Mouse (Mus musculus): Measurements from ENCODE around the gene Gm6902. TPM values are rescaled to one million over a fixed set of nuclear protein-coding genes. Genes with fewer than 3 reads are reported as not detected.

Gene Gm6902
- not detected for polyA plus RNA-seq (2014; fragmentation: Illumina TruSeq; extraction: RNeasy Lipid Tissue Mini Kit (QIAGEN cat#74804); ENCODE audit: low read depth, low replicate concordance)

GRCm38 (mm10) chr7:23278800-23279199, at the start of gene Gm6902:
TSS of gene Gm6902 (minus strand) at chr7:23278900.

GRCm38 (mm10) chr7:23300892-23301291, 22.2 kb upstream of the Gm6902 start, which contains the start of gene Nlrp4e:
TSS of gene Nlrp4e (plus strand) at chr7:23301192.

GRCm38 (mm10) chr7:23251582-23251981, 27.1 kb downstream of the Gm6902 start, which contains the start of gene Vmn1r166:
TSS of gene Vmn1r166 (minus strand) at chr7:23251682.

Other genes with a start within 250 kb of the Gm6902 start
- not detected for gene Vmn1r163, start 223.4 kb downstream of the Gm6902 start, polyA plus RNA-seq (2014; fragmentation: Illumina TruSeq; extraction: RNeasy Lipid Tissue Mini Kit (QIAGEN cat#74804); ENCODE audit: low read depth, low replicate concordance)
- not detected for gene Gm8720, start 211.4 kb downstream of the Gm6902 start, polyA plus RNA-seq (2014; fragmentation: Illumina TruSeq; extraction: RNeasy Lipid Tissue Mini Kit (QIAGEN cat#74804); ENCODE audit: low read depth, low replicate concordance)
- gene Gm10662, start 134.4 kb downstream of the Gm6902 start, polyA plus RNA-seq (2014; fragmentation: Illumina TruSeq; extraction: RNeasy Lipid Tissue Mini Kit (QIAGEN cat#74804); ENCODE audit: low read depth, low replicate concordance) = not detected
- gene Vmn1r165, start 61.6 kb downstream of the Gm6902 start, polyA plus RNA-seq (2014; fragmentation: Illumina TruSeq; extraction: RNeasy Lipid Tissue Mini Kit (QIAGEN cat#74804); ENCODE audit: low read depth, low replicate concordance) = not detected
- gene Vmn1r166, start 27.2 kb downstream of the Gm6902 start, polyA plus RNA-seq (2014; fragmentation: Illumina TruSeq; extraction: RNeasy Lipid Tissue Mini Kit (QIAGEN cat#74804); ENCODE audit: low read depth, low replicate concordance) = not detected
- gene Nlrp4e, start 22.3 kb upstream of the Gm6902 start, polyA plus RNA-seq (2014; fragmentation: Illumina TruSeq; extraction: RNeasy Lipid Tissue Mini Kit (QIAGEN cat#74804); ENCODE audit: low read depth, low replicate concordance) = not detected
- gene Nlrp5, start 107.0 kb upstream of the Gm6902 start, polyA plus RNA-seq (2014; fragmentation: Illumina TruSeq; extraction: RNeasy Lipid Tissue Mini Kit (QIAGEN cat#74804); ENCODE audit: low read depth, low replicate concordance) = not detected
- not detected for gene Vmn1r167, start 228.3 kb upstream of the Gm6902 start, polyA plus RNA-seq (2014; fragmentation: Illumina TruSeq; extraction: RNeasy Lipid Tissue Mini Kit (QIAGEN cat#74804); ENCODE audit: low read depth, low replicate concordance)

Measured in adrenal gland, adult 10 weeks (tissue).